Mouse (Mus musculus) lung, adult 2 months (tissue): ENCODE measurements at regions not wholly inside any gene's neighbourhood (a gene's known extent, or its start where the extent isn't known, plus 50 kb on each side); places are given as distances from the start of the nearest gene placed in this dataset.

Source experiments
- CTCF ChIP-seq: fragments of 200-500 bp; IDR thresholded peaks from 2 replicates; pipeline ENCODE4 v1.5.1; 2011; ENCODE audit warnings: mild to moderate bottlenecking, low read length, control low read depth; ENCODE audit not compliant: insufficient read depth
- POLR2A ChIP-seq: fragments of 200-500 bp; IDR thresholded peaks from 2 replicates; pipeline ENCODE4 v1.6.1; 2011; ENCODE audit warnings: low read depth, mild to moderate bottlenecking, control low read depth, low read length, borderline replicate concordance; ENCODE audit errors: extremely low read depth

DNA sequence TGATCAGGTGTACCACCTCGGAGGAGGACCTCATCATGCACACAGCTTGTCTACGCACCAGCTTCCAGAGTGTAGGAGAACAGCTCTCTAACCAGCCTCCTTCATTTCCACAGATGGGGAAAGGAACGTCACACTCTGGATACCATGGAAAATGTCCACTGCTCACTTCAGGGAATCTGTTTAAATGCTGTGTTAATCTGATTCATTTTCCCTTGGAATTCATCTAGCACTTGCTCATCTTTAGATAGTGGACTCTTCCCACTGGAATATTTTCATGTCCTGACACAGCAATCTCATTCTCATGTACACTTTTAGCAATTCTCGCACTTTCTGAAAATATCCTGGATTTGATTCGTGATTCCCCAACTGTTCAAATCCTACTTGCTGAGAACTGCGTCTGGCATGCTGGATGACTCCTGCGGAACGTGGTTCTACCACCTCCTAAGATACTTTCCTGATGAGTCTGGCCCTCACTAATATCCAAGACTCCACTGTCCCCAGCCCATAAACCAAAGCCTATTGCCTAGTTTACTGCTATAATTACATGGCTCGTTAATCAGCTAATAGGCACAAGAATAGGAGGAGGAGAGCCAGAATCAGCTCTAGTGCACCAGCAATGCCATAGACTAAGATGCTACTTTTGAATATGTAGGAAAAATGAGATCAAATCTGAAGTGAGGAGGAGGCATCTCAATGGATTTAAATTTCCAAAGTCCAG lies 56.0 kb upstream of the Bdnf start:
- TF ChIP-seq POLR2A (no peak), CTCF (no peak)
